Mouse (Mus musculus): ENCODE measurements around the gene Dusp22.

Dusp22 gene

DNA sequence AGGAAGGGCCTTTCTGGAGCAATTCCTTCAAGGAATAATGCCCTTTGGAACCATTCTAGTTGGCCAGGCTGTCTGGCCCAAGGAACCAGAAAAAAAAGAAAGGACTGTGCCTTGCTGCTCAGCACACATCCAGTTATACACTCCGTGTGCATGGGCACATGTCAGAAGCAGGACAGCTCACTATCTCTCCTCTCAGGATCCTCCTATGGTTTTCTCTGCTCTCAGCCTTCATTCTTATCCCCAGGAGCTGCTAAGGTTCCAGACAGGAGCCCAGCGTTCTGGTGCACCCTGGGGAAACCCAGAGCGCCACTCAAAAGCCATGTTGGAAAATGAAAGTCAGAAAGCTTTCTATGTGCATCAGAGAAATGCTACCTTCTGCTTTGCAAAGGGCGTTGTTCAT lies 55.8 kb downstream of the Dusp22 start:
- DNase-seq (ENCODE audit: low spot score): no peak

DNA sequence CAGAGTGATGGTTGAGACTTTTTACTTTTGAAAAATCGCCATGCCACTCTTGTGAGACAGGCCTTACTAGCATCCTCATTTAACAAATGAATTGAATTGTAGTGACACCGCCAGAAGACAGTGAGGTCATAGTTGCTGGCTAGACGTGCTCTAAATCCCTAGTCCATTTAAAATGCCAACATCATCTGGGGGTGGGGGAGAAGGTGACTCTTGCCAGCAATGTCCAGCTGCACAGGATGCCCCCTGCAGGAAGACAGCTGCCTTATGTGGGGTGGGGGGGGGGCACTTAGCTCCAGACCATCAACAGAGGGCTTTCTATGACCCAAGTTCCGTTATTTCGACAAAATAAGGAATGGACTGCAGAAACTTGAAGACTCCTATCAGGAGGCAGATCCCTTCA lies 56.8 kb downstream of the Dusp22 start:
- no peak for DNase-seq (ENCODE audit: low spot score)

DNA sequence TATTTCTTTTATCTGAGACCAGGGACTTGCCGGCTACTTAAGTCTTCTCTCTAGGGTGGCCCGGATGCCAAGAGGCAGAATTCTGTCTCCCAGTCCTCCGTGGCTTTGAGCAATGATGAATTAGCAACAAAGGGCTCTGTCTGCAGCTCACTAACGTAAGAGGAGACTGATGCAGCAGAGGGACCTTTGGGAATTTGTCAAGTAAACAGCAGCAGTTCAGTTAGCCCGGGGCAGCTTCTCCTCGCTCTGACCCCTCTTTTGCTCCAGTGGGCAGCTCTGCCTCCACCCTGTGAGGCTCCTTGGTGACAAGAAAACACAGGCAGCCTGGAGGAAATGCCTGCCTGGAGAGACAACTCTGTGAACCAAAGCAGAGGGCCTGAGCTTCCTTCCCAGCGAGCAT lies 62.8 kb downstream of the Dusp22 start:
- no peak for DNase-seq (ENCODE audit: low spot score)

DNA sequence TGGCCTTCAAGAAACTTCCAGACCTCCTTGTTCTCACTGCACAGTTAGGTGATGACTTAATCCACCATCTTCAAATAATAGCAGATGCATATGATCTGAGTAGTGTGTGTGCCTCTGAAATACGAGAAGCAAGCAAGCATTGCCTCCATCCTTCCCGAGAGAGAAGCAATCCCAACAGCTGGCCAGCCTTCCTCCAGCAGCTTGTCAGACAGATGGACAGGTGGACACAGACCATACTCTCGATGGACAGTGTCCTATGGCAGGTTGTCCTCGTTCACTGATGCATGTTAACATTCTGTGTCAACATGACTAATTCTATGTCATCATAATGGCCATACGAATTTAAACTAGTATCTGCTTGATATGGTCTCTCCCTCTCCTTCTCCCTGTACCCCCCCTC lies 63.5 kb downstream of the Dusp22 start:
- DNase-seq (ENCODE audit: low spot score): no peak

DNA sequence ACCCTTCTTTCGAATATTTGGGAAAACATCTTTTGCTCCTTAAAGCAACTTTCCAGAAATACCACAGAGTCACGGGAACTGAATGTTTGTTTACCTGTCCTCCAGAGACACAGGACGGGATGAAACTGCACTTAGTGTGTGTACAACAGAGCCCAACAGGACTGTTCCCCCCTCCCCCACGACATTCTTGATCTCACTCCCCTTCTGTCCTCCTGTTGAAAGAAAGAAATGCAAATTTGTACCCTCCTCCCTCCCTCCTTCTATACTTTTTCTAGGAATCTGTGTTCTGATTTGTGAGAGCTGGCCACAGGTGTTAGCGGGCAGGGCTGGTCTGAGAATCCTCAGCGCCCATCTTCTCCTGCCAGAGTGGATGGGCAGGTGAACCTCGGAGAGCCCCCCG lies 64.1 kb downstream of the Dusp22 start:
- DNase-seq (ENCODE audit: low spot score): no peak

DNA sequence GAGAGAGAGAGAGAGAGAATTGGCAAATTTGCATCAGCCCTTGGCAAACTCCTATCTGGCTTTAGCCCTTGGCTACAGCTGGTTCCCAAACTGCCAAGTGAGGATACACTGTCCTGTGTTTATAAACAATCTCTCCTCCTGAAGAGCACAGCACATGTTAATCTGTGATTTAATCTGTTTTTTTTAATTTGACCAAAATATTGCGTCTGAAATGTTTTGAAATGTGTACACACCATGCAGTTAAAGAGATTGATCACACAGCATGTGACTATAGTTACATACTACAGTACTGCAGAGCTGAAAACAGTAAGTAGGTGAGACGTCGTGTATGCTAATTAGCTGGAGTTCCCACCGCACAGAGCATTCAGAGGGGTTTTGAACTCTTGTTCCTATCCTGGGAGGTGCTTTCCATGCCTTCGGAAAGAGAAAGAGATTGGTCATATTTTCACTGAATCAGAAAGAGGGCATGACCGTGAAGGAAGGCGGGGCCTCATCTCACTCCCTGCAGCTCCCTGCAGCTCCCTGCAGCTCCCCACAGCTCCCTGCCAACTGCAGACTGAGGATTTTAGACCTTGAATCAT lies 65.0 kb downstream of the Dusp22 start:
- no peak for DNase-seq (ENCODE audit: low spot score)

DNA sequence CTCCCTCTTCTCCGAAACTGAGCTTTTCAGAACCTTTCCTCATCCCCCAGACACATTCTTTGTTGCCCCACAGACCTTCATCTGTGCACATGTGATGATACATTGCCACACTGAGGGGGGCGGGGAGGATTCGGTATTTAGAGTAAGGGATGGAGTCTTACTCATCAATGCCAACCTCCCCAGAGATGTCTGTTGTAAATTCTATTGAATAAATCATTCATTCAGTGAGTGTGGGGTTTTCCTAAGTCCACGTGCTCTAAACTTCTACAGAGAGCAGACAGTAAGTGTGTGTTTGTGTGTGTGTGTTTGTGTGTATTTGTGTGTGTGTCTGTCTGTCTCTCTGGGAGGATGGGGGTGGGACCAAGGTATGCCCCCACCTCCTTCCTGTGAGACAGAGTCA lies 67.1 kb downstream of the Dusp22 start:
- DNase-seq (ENCODE audit: low spot score): no peak

DNA sequence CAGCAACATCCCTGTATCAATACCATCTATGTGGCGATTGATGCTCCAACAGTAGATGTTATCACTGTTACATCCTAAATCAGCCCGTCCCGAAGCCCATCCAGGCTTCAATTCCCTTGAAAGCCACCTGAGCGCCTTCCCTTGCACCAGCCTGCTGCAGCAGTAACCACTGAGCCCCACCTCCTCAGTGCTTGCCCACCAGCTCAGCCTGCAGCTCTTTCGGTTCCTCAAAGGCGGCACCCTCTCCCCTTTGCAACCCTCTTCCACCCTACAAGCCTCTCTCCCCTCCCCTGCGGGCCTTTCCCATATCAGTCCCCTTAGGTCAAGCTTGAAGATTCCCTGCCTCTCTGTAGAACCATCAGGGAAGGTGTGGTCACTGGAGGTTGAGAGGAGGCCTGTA lies 68.4 kb downstream of the Dusp22 start:
- DNase-seq (ENCODE audit: low spot score): no peak

DNA sequence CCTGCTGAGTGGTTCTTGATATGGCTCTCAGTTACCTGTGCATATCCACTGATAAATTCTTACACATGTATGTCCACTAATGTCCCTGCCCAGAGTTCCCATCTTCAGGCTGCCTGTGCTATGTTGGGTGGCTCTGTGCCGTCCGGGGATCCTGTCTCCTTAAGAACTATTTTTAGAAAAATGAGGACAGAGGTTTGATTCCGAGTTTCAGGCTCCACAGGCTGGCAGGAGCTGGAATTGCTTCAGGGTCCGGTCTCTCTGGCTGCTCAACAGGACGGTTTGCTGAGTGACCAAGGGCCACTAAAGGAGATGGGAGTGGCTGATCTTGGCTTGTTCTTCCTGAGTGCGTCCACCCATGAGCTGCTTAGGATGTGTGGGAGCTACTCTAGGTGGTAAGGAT lies 69.4 kb downstream of the Dusp22 start:
- no peak for DNase-seq (ENCODE audit: low spot score)

DNA sequence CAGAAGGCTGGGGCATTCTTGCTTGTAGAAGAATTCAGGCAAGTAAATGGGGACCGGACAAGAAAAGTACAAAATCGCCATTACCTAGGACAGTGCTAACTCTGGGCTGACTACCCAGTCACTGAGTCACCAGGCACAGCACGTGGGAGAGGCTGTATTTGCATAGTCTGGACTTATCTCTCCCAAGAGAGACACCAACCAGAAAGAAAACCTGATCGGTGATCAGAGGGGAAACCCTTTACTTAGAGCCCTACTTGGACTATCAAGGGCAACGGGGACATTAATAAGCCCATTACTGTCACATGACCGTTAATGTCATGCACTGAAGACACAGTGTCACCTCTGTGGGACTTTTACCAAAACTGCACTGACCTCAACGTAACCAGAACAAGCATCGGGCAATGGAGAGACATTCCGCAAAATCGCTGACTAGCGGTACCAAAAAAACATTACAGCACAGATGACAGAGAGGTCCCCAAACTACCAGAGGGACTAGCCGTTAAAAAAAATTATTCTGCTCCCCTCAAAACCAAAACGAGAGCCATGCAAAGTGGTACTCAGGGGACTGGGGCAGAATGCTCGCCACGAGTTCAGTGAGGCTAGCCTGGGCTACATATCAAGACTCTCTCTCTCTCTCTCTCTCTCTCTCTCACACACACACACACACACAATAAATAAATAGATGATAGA lies 70.5 kb downstream of the Dusp22 start:
- no peak for DNase-seq (ENCODE audit: low spot score)

DNA sequence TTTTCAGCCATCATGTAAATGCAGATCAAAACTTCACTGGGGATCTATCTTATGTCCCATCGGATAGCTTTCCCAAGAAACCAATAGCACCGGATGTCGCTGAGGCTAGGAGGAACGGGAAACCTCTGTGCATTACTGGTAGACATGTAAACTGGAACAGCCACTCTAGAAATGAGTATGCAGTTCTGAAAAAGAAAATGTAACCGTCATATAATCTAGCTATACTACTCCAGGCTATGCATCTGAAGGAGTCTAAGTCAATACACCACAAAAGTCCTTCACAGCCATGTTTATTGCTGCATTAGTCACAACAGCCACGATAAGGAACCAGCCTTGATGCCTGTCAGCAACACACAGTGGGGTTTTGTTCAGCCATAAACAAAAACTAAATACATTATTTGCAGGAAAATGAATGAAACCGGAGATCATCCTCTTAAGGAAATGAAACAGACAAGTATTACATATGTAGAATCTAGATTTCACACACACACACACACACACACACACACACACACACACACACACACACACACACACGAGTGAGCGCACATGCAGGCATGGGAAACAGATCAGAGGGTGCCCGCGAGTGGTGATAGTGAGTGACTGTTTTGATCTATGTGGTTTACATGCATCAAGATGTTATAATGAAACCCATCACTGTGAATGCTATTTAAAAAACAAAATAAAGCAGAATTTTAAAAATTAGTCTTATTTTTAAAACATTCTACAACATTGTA lies 73.1 kb downstream of the Dusp22 start:
- DNase-seq (ENCODE audit: low spot score): no peak

DNA sequence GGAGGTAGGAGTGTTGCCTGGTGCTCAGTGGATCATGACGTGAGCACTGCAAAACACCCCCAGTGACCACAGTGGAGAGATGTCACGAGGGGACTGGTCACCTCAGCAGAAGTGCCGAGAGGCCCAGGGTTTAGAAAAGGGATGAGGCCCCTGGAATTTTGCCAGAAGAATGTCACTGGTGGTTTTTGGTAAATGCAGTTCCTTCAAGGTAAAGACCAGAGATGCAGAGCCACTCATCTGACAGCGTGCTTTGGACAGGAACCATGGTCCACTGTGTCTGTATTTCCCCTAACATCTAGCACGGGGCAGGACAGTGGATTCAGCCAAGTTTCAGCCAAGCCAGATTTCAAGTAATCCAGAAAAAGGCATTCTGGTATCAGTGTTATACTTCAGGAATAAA lies 76.9 kb downstream of the Dusp22 start:
- DNase-seq (ENCODE audit: low spot score): no peak

DNA sequence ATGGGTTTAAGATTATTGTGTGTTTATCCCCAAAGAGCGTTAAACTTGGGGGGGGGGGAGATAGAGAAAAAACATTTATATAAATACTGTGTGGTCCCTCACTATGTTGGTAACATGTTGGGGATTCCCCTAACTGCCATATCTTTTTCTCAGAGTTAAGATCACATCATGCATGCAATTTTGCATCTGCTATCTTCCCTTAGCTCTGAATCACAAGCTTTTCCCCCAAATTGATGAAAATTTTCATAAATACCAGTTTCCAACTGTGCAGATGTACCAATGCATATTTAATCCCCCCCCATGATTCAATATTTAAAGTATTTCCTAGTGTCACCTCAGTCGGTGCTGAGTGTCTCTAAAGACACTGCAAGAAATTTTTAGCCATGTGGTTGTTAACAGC lies 77.5 kb downstream of the Dusp22 start:
- no peak for DNase-seq (ENCODE audit: low spot score)

DNA sequence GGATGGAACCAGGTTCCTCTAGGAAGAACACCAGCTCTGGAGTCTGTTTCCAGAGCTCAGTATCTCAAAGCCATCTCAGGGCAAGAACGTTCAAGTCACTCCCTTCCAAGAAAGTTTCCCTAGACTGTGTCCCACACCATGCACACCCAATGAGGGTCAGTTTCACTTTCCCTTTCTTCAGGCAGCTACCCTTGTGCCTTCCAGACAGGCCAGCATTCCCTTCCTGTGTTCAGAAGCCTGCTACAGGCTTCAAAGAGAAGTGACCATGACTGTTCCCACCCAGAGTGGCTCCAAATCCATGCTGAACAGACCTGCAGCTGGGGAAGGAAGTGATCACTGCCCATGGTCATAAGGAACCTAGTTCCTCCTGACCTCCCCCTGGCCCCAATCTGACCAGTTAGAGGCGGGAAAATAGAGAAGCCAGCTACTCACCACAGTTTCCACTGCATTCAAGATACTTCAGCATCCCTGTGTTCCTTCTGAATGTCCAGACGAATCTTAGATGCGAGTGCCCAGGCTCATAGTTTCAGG lies 78.6 kb downstream of the Dusp22 start:
- no peak for DNase-seq (ENCODE audit: low spot score)

DNA sequence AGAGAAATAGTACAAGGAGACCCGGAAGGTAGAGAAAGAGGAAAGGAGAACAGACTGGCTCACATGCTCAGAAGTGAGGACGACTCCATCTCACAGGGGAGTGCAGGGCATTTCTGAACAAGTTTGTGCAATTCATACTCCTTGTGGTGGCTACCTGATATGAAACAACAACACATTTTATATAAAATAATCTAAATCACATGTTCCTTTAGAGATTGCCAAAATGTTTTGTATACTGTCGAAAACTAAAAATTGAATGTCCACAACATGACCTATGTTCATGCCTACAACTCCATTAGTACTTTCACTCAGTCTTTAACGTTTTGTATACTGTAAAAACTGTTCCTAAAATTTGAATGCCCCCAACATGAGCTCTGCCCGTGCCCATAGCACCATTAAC lies 81.4 kb downstream of the Dusp22 start:
- no peak for DNase-seq (ENCODE audit: low spot score)

DNA sequence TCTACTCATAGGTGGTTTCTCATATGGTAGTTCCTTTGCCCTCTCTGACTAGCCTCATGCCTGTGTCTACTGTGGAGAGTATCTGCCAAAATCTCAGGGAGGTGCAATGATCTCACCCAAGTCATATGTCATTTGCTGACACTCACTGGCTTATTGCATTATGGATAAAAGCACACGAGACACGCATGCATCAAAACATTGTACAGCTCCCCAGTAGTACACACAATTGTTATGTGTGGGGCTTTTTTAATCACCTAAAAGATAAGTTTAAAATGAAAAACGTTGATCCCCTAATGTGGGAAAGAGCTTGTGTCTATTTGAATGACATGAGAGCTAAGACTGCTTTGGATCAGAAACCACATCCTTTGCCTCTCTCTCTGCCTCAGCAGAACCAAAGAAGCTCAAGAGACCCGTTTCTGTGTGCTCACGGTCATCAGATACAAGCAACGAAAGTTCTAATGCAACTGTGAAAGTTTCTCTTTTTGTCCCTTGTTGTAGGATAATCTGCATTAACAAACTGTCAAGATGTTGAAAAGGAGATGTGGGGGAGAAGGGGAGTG lies 82.7 kb downstream of the Dusp22 start:
- no peak for DNase-seq (ENCODE audit: low spot score)

DNA sequence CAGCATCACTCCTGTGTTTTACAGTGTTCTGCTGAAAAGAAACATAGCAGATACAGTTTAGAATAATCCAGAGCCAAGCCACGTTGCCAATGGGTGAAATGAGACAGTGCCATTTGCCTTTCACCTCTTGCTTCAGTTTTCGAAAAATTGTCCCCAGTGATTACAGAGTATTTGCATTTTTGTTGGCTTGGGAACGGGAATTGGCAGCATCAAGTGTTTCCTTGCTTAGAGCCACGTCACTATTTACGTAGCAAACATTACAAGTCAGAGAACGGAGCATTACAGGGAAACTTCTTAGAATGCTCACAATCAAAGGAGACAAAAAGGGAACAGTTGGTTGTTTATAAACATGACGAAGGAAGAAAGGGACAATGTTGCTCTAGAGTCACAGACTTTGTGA lies 85.3 kb downstream of the Dusp22 start:
- no peak for DNase-seq (ENCODE audit: low spot score)

DNA sequence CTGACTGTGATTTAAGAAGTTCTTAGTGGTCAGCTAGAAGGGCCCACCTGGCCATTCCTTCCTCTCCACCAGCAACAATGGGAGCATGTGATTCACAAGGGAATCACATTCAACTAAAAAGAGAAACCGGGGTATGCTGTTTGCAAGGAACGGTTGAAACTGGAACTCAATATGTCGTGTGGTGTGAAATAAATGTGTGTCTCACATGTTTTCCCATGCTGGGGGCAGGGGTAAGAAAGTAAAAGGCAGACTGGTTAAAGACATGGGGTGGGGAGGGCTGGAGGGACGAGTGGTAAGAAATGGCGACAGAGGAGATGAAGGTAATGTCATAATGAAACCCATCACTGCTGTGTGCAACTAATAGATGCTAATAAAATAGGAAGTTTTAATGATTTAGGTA lies 87.3 kb downstream of the Dusp22 start:
- no peak for DNase-seq (ENCODE audit: low spot score)

DNA sequence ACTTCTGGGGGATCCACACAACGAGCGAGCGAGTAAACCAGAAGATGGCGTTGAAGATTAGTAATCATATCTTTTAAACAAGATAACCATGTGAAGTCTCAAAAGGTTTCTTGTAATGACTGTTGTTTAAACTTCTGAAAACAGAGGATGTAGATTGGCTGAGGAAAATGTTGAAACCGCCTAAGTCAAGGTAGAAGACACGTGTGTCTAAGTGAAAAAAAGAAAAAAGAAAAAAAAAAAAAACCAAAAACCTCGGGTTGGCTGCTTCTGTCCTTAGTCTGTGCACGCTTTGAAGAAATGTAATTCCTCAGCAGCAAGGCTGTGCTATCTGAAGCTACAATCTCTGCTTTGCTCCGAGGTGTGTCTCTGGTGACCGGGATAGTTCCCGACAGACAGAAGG lies 87.7 kb downstream of the Dusp22 start:
- DNase-seq (ENCODE audit: low spot score): no peak

DNA sequence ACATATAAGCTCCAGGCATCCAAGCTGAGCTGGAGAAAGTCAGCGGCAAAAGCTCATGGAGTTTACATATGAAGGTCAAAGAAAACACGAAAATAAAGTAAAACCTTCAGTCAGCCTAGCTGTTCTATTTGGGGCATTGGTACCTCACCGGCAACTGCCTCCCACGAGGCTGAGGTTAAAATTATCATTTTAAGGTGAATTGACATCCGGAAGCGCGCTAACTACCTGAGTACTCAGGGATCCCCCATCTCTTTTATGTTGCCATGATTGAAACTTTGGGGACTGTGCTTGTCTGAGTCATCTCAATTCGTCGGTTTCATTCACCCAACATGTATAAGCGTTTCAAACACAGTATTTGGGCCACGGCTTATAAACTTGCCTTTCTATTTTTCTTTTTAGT lies 88.5 kb downstream of the Dusp22 start:
- DNase-seq (ENCODE audit: low spot score): no peak

DNA sequence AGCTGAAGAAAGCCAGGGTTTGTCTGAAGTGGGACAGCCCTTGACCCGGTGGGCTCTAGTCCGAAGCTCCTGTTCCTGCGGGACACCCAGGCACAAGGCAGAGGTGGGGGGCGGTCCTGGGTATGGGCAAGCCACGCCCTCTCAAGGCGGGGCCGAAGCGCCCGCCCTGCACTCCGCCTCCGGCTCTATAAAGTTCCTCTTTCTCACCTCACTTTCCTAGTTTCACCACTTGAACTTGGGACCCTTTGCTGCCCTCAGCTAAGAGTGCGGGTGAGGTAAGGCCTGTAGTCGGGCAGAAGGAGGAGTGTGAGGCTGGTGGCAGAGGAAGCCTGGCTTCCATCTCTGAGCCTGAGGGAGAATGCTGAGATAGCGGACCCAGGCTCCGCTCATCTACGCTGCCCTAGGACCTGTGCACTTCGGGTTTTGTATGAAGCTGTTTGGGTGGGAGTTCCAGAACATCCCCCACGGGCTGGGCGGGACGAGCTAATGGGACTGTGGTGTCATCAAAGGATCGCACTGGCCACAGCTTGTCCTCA lies 89.3 kb downstream of the Dusp22 start, which contains the start of gene Irf4:
TSS of gene Irf4 (plus strand) at position 206 of the 536 bp plus-strand sequence.
- peak; percentile 13 for DNase-seq (ENCODE audit: low spot score)

DNA sequence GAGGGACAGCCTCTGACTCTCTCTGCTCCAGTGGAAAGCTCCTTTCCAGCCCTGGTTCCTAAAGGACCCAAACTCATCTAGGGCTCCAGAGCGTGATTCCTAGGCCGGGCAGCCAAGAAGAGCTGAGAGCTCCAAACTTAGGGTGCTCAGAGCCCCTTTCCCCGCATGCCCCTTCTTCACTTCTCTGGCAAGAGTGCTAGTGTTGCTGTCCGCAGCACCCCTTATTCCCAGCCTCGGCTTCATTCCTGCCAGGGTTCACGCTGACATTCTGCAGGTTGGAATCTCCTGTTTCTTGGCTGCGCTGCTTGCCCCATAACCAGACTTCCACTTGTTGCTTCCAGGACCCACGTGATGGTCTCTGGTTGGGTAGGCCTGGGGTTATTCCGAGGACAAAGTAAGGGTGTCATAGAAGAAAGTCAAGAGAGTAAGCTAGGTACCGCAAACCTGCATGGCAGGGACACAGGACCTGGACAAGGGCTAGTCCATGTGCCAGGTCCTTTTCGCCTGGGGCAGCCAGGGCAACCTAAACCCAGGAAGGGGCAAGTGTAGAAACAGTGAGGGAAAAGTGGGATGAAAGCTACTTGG lies 89.8 kb downstream of the Dusp22 start:
- no peak for DNase-seq (ENCODE audit: low spot score)
